Mouse (Mus musculus) liver, embryonic 14.5 days (tissue): ENCODE measurements around the gene Klk1b27. TPM values are rescaled to one million over a fixed set of nuclear protein-coding genes. Genes with fewer than 3 reads are reported as not detected.
"Not testable (repeated sequence)": the region's sequence is repeated elsewhere in the genome, so short reads cannot be mapped to it uniquely, and the experiment has no call there.

ENCODE experiments used
- ATAC-seq: fragments of 200-750 bp; cut with Nextera tagmentation; 2 replicates; pipeline ENCODE4 v1.8.0; 2017; ENCODE audit warnings: moderate number of reproducible peaks, mild to moderate bottlenecking, moderate library complexity; ENCODE audit not compliant: insufficient read depth
- DNase-seq, 3 experiments: peaks; one replicate each; pipeline ENCODE4 v3.0.0-alpha.2; 2012 to 2013; ENCODE audit warnings: low read depth in 3 of 3, low spot score in 3 of 3
- H3K27ac ChIP-seq: fragments of 300-500 bp; sonication (generic); 2 replicates; pipeline ENCODE4 v1.5.1; 2014; ENCODE audit warnings: moderate library complexity, mild to moderate bottlenecking, control low read depth, inconsistent platforms
- H3K27me3 ChIP-seq: fragments of 300-500 bp; sonication (generic); 2 replicates; pipeline ENCODE4 v1.6.1; 2014; ENCODE audit warnings: mild to moderate bottlenecking, low read length, moderate library complexity; ENCODE audit not compliant: control insufficient read depth, insufficient read depth
- H3K36me3 ChIP-seq: fragments of 300-500 bp; sonication (generic); replicated peaks from 2 replicates; pipeline ENCODE4 v1.6.1; 2014; ENCODE audit warnings: low read depth; ENCODE audit not compliant: control insufficient read depth, insufficient read depth
- H3K4me1 ChIP-seq, 2 experiments: fragments of 200-500 bp in 1 of 2; fragments of 300-500 bp in 1 of 2; sonication (generic) in 1 of 2; replicated peaks; 2 replicates each; pipeline ENCODE4 v1.6.1; 2012 to 2014; ENCODE audit warnings: antibody characterized with exemption in 1 of 2, inconsistent platforms in 1 of 2, low read length in 1 of 2; ENCODE audit not compliant: control insufficient read depth in 2 of 2, insufficient read depth in 2 of 2
- H3K4me2 ChIP-seq: fragments of 300-500 bp; sonication (generic); 2 replicates; pipeline ENCODE4 v1.6.1; 2014; ENCODE audit warnings: low read depth, mild to moderate bottlenecking, control low read depth, moderate library complexity
- H3K4me3 ChIP-seq, 2 experiments: fragments of 200-500 bp in 1 of 2; fragments of 300-500 bp in 1 of 2; sonication (generic) in 1 of 2; 2 replicates each; pipeline ENCODE4 v1.5.1; 2012 to 2014; ENCODE audit warnings: low read depth in 2 of 2, low read length in 2 of 2, mild to moderate bottlenecking in 2 of 2, control low read depth in 1 of 2, inconsistent platforms in 1 of 2, moderate library complexity in 1 of 2; ENCODE audit not compliant: insufficient read depth in 1 of 2
- H3K9ac ChIP-seq: fragments of 300-500 bp; sonication (generic); replicated peaks from 2 replicates; pipeline ENCODE4 v1.6.1; 2014; ENCODE audit warnings: mild to moderate bottlenecking, control low read depth, moderate library complexity
- H3K9me3 ChIP-seq: fragments of 300-500 bp; sonication (generic); 2 replicates; pipeline ENCODE4 v1.6.1; 2016; ENCODE audit warnings: low read length, mixed read lengths; ENCODE audit not compliant: control insufficient read depth
- CTCF ChIP-seq: IDR thresholded peaks from 2 replicates; pipeline ENCODE4 v1.5.1; 2016; ENCODE audit warnings: antibody characterized with exemption, low read depth, control low read depth
- EP300 ChIP-seq: IDR thresholded peaks from 2 replicates; pipeline ENCODE4 v1.6.1; 2016; ENCODE audit warnings: antibody characterized with exemption, low read depth
- WGBS: fragments of 180-500 bp; shearing (Covaris S2); extraction: QIAGEN DNeasy Blood & Tissue Kit; methylation state at CpG from one replicate; pipeline ENCODE4 v1.1.7; 2014; ENCODE audit not compliant: insufficient replicate concordance; 5-methylcytosine and 5-hydroxymethylcytosine counted together
- polyA plus RNA-seq, 2 experiments: library from polyadenylated mRNA; depleted of rRNA in 1 of 2; stranded (reverse) in 1 of 2; unstranded in 1 of 2; fragments of >200 nt; fragmentation: Nextera tagmentation in 1 of 2; extraction: Ambion mirVana in 1 of 2; gene quantifications; 2 replicates each; pipeline versions ENCODE4 v1.2.1 to v1.2.3; 2012 to 2014

Klk1b27 gene
- polyA plus RNA-seq, 2 experiments = 0.03 TPM; not detected in 1

- ATAC-seq = no peak
- H3K4me1 ChIP-seq = no peaks in the 10 kb centered on the region
- H3K4me3 ChIP-seq = no peak overlapping the region
- H3K9me3 ChIP-seq = no peaks in the 10 kb centered on the region
- no peak overlapping the region for H3K9ac ChIP-seq
- H3K27ac ChIP-seq = no peak overlapping the region
- no peak for DNase-seq
- H3K4me2 ChIP-seq = no peak overlapping the region
- WGBS = 64% methylated on average over 1 of the region's 1 CpGs
- TF ChIP-seq EP300 (no peak), CTCF (no peak)
- H3K36me3 ChIP-seq = no peaks in the 10 kb centered on the region
- no peaks in the 10 kb centered on the region for H3K27me3 ChIP-seq
These were observed 25.6 kb downstream of the Klk1b27 start for GRCm38 (mm10) chr7:44077703-44078102.

DNA sequence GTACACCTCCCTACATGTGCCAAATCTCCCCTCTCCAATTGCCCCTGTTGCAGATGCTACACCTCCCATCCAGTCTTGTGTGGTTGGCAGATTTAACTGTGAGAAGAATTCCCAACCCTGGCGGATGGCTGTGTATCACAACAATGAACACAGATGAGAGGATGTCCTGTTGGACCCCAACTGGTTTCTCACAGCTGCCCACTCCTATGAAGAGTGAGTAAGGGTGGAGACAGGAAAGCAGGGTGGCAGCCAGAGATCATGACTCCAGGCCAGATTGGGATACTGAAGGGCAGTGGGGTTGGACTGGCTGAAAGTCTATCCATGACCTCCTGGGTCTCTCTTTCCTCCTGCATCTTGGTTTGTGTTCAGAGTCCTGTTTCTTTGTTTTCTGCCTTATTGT, 44.0 kb downstream of the Klk1b27 start:
- WGBS = 53% methylated on average over 1 of the region's 1 CpGs
- H3K4me1 ChIP-seq = no peaks in the 10 kb centered on the region
- no peak overlapping the region for H3K4me2 ChIP-seq
- no peaks in the 10 kb centered on the region for H3K27me3 ChIP-seq
- no peak for TF ChIP-seq CTCF
- TF ChIP-seq EP300 = no peak
- H3K36me3 ChIP-seq = no peaks in the 10 kb centered on the region
- ATAC-seq (no peak), DNase-seq (no peak)
- no peak overlapping the region for H3K4me3 ChIP-seq
- H3K9me3 ChIP-seq = no peaks in the 10 kb centered on the region
- no peak overlapping the region for H3K9ac ChIP-seq
- H3K27ac ChIP-seq = no peak overlapping the region

GRCm38 (mm10) chr7:44102028-44102427, 49.9 kb downstream of the Klk1b27 start, which contains the start of gene Klk1b21:
Gene Klk1b21, plus strand, starts transcription at chr7:44102328.
- H3K27ac ChIP-seq, H3K9me3 ChIP-seq, H3K27me3 ChIP-seq, DNase-seq, H3K36me3 ChIP-seq, H3K4me3 ChIP-seq, ATAC-seq, H3K4me1 ChIP-seq, H3K4me2 ChIP-seq, H3K9ac ChIP-seq: not testable (repeated sequence)
- 68% methylated on average over 3 of the region's 3 CpGs for WGBS

Other genes with a start within 250 kb of the Klk1b27 start
- gene Klk7, start 241.0 kb upstream of the Klk1b27 start, polyA plus RNA-seq (2012; rRNA removed) = 0.02 TPM in 1 of 2 replicates, not detected in the other
- not detected in 2 replicates for gene Klk7, start 241.0 kb upstream of the Klk1b27 start, polyA plus RNA-seq (2014; fragmentation: Nextera tagmentation; extraction: Ambion mirVana)
- not detected in 2 replicates for gene Klk6, start 227.8 kb upstream of the Klk1b27 start, polyA plus RNA-seq (2012; rRNA removed)
- gene Klk6, start 227.8 kb upstream of the Klk1b27 start, polyA plus RNA-seq (2014; fragmentation: Nextera tagmentation; extraction: Ambion mirVana) = not detected in 2 replicates
- not detected in 2 replicates for gene Klk5, start 210.3 kb upstream of the Klk1b27 start, polyA plus RNA-seq (2012; rRNA removed)
- gene Klk5, start 210.3 kb upstream of the Klk1b27 start, polyA plus RNA-seq (2014; fragmentation: Nextera tagmentation; extraction: Ambion mirVana) = not detected in 2 replicates
- gene Klk4, start 171.1 kb upstream of the Klk1b27 start, polyA plus RNA-seq (2012; rRNA removed) = not detected in 2 replicates
- gene Klk4, start 171.1 kb upstream of the Klk1b27 start, polyA plus RNA-seq (2014; fragmentation: Nextera tagmentation; extraction: Ambion mirVana) = not detected in 2 replicates
- not detected in 2 replicates for gene Klk15, start 118.5 kb upstream of the Klk1b27 start, polyA plus RNA-seq (2012; rRNA removed)
- not detected in 2 replicates for gene Klk15, start 118.5 kb upstream of the Klk1b27 start, polyA plus RNA-seq (2014; fragmentation: Nextera tagmentation; extraction: Ambion mirVana)
- not detected in 2 replicates for gene Klk1b8, start 101.6 kb upstream of the Klk1b27 start, polyA plus RNA-seq (2012; rRNA removed)
- gene Klk1b8, start 101.6 kb upstream of the Klk1b27 start, polyA plus RNA-seq (2014; fragmentation: Nextera tagmentation; extraction: Ambion mirVana) = not detected in 2 replicates
- gene Klk1b1, start 85.5 kb upstream of the Klk1b27 start, polyA plus RNA-seq (2012; rRNA removed) = not detected in 2 replicates
- not detected in 2 replicates for gene Klk1b1, start 85.5 kb upstream of the Klk1b27 start, polyA plus RNA-seq (2014; fragmentation: Nextera tagmentation; extraction: Ambion mirVana)
- gene Klk1b9, start 76.2 kb upstream of the Klk1b27 start, polyA plus RNA-seq (2012; rRNA removed) = not detected in 2 replicates
- not detected in 2 replicates for gene Klk1b9, start 76.2 kb upstream of the Klk1b27 start, polyA plus RNA-seq (2014; fragmentation: Nextera tagmentation; extraction: Ambion mirVana)
- not detected in 2 replicates for gene Klk1b11, start 56.4 kb upstream of the Klk1b27 start, polyA plus RNA-seq (2012; rRNA removed)
- not detected in 2 replicates for gene Klk1b11, start 56.4 kb upstream of the Klk1b27 start, polyA plus RNA-seq (2014; fragmentation: Nextera tagmentation; extraction: Ambion mirVana)
- gene Klk1b26, start 40.1 kb upstream of the Klk1b27 start, polyA plus RNA-seq (2012; rRNA removed) = not detected in 2 replicates
- not detected in 2 replicates for gene Klk1b26, start 40.1 kb upstream of the Klk1b27 start, polyA plus RNA-seq (2014; fragmentation: Nextera tagmentation; extraction: Ambion mirVana)
- not detected in 2 replicates for gene Klk1b21, start 50.0 kb downstream of the Klk1b27 start, polyA plus RNA-seq (2012; rRNA removed)
- not detected in 2 replicates for gene Klk1b21, start 50.0 kb downstream of the Klk1b27 start, polyA plus RNA-seq (2014; fragmentation: Nextera tagmentation; extraction: Ambion mirVana)
- not detected in 2 replicates for gene Klk1b22, start 60.4 kb downstream of the Klk1b27 start, polyA plus RNA-seq (2012; rRNA removed)
- not detected in 2 replicates for gene Klk1b22, start 60.4 kb downstream of the Klk1b27 start, polyA plus RNA-seq (2014; fragmentation: Nextera tagmentation; extraction: Ambion mirVana)
- not detected in 2 replicates for gene Klk1b16, start 84.5 kb downstream of the Klk1b27 start, polyA plus RNA-seq (2012; rRNA removed)
- not detected in 2 replicates for gene Klk1b16, start 84.5 kb downstream of the Klk1b27 start, polyA plus RNA-seq (2014; fragmentation: Nextera tagmentation; extraction: Ambion mirVana)
- gene Klk1b24, start 135.9 kb downstream of the Klk1b27 start, polyA plus RNA-seq (2012; rRNA removed) = 0.08 TPM in 1 of 2 replicates, not detected in the other
- gene Klk1b24, start 135.9 kb downstream of the Klk1b27 start, polyA plus RNA-seq (2014; fragmentation: Nextera tagmentation; extraction: Ambion mirVana) = not detected in 2 replicates
- gene Klk1b3, start 145.9 kb downstream of the Klk1b27 start, polyA plus RNA-seq (2012; rRNA removed) = not detected in 2 replicates
- not detected in 2 replicates for gene Klk1b3, start 145.9 kb downstream of the Klk1b27 start, polyA plus RNA-seq (2014; fragmentation: Nextera tagmentation; extraction: Ambion mirVana)
- gene Klk1b4, start 155.1 kb downstream of the Klk1b27 start, polyA plus RNA-seq (2012; rRNA removed) = 0.05 and 0.06 TPM in 2 replicates
- not detected in 2 replicates for gene Klk1b4, start 155.1 kb downstream of the Klk1b27 start, polyA plus RNA-seq (2014; fragmentation: Nextera tagmentation; extraction: Ambion mirVana)
- not detected in 2 replicates for gene Klk1b5, start 163.7 kb downstream of the Klk1b27 start, polyA plus RNA-seq (2012; rRNA removed)
- not detected in 2 replicates for gene Klk1b5, start 163.7 kb downstream of the Klk1b27 start, polyA plus RNA-seq (2014; fragmentation: Nextera tagmentation; extraction: Ambion mirVana)
- gene Klk1, start 173.1 kb downstream of the Klk1b27 start, polyA plus RNA-seq (2012; rRNA removed) = not detected in 2 replicates
- gene Klk1, start 173.1 kb downstream of the Klk1b27 start, polyA plus RNA-seq (2014; fragmentation: Nextera tagmentation; extraction: Ambion mirVana) = not detected in 2 replicates
- gene Gm36864, start 183.9 kb downstream of the Klk1b27 start, polyA plus RNA-seq (2012; rRNA removed) = not detected in 2 replicates
- not detected in 2 replicates for gene Gm36864, start 183.9 kb downstream of the Klk1b27 start, polyA plus RNA-seq (2014; fragmentation: Nextera tagmentation; extraction: Ambion mirVana)
- gene 1700028J19Rik, start 194.4 kb downstream of the Klk1b27 start, polyA plus RNA-seq (2012; rRNA removed) = 0.97 and 1.3 TPM in 2 replicates
- gene 1700028J19Rik, start 194.4 kb downstream of the Klk1b27 start, polyA plus RNA-seq (2014; fragmentation: Nextera tagmentation; extraction: Ambion mirVana) = 1.3 and 1.5 TPM in 2 replicates
- 43.8 and 47.9 TPM in 2 replicates for gene 2410002F23Rik, start 194.4 kb downstream of the Klk1b27 start, polyA plus RNA-seq (2012; rRNA removed)
- 20.0 and 21.8 TPM in 2 replicates for gene 2410002F23Rik, start 194.4 kb downstream of the Klk1b27 start, polyA plus RNA-seq (2014; fragmentation: Nextera tagmentation; extraction: Ambion mirVana)
- not detected in 2 replicates for gene Acp4, start 205.1 kb downstream of the Klk1b27 start, polyA plus RNA-seq (2012; rRNA removed)
- gene Acp4, start 205.1 kb downstream of the Klk1b27 start, polyA plus RNA-seq (2014; fragmentation: Nextera tagmentation; extraction: Ambion mirVana) = not detected in 2 replicates
- gene Gm15517, start 209.2 kb downstream of the Klk1b27 start, polyA plus RNA-seq (2012; rRNA removed) = not detected in 2 replicates
- not detected in 2 replicates for gene Gm15517, start 209.2 kb downstream of the Klk1b27 start, polyA plus RNA-seq (2014; fragmentation: Nextera tagmentation; extraction: Ambion mirVana)